Mouse (Mus musculus) cerebellum, adult 2 months (tissue): ENCODE data around the gene Ccdc114.
"Not testable (repeated sequence)": the region's sequence is repeated elsewhere in the genome, so short reads cannot be mapped to it uniquely, and the experiment has no call there.

ENCODE experiments used
- CTCF ChIP-seq: fragments of 200-500 bp; IDR thresholded peaks from 2 replicates; pipeline ENCODE4 v1.5.1; 2011; ENCODE audit warnings: low read depth, mild to moderate bottlenecking, control low read depth, low read length, moderate library complexity, borderline replicate concordance; ENCODE audit not compliant: insufficient read depth
- POLR2A ChIP-seq: fragments of 200-500 bp; IDR thresholded peaks from 2 replicates; pipeline ENCODE4 v1.6.1; 2011; ENCODE audit warnings: low read length, control low read depth, borderline replicate concordance; ENCODE audit not compliant: insufficient read depth

DNA sequence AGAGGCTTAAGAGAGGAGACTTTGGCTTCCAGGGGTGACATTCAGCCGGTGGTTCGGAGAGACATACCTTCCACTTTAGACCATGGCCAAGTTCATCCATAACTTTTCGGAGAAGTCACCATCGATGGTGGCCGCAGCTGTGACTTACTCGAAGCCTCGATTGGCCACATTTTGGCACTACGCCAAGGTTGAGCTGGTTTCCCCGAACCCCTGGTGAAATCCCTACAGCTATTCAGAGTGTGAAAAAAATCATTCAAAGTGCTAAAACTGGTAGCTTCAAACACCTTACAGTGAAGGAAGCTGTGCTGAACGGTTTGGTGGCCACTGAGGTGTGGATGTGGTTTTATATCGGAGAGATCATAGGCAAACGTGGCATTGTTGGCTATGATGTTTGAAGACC is 9.9 kb downstream of the Ccdc114 start:
- TF ChIP-seq CTCF, POLR2A: not testable (repeated sequence)
